Mouse (Mus musculus) forebrain, embryonic 12.5 days (tissue): ENCODE data around the gene Sox5. TPM values are rescaled to one million over a fixed set of nuclear protein-coding genes. Genes with fewer than 3 reads are reported as not detected.
"Not testable (repeated sequence)": the region's sequence is repeated elsewhere in the genome, so short reads cannot be mapped to it uniquely, and the experiment has no call there.

ENCODE experiments used
- ATAC-seq: fragments of 200-750 bp; cut with Nextera tagmentation; 2 replicates; pipeline ENCODE4 v1.8.0; 2017; ENCODE audit warnings: moderate TSS enrichment; ENCODE audit not compliant: low FRiP score
- H3K27ac ChIP-seq: fragments of 300-500 bp; sonication (generic); 2 replicates; pipeline ENCODE4 v1.5.1; 2016; ENCODE audit warnings: mild to moderate bottlenecking
- H3K27me3 ChIP-seq: fragments of 300-500 bp; sonication (generic); 2 replicates; pipeline ENCODE4 v1.6.1; 2016; ENCODE audit warnings: mild to moderate bottlenecking
- H3K36me3 ChIP-seq: fragments of 300-500 bp; sonication (generic); replicated peaks from 2 replicates; pipeline ENCODE4 v1.6.1; 2016; ENCODE audit warnings: mild to moderate bottlenecking
- H3K4me1 ChIP-seq: fragments of 300-500 bp; sonication (generic); 2 replicates; pipeline ENCODE4 v1.6.1; 2016
- H3K4me2 ChIP-seq: fragments of 300-500 bp; sonication (generic); 2 replicates; pipeline ENCODE4 v1.6.1; 2016; ENCODE audit warnings: mild to moderate bottlenecking, moderate library complexity
- H3K4me3 ChIP-seq: fragments of 300-500 bp; sonication (generic); replicated peaks from 2 replicates; pipeline ENCODE4 v1.5.1; 2016; ENCODE audit warnings: mild to moderate bottlenecking
- H3K9ac ChIP-seq: fragments of 300-500 bp; sonication (generic); 2 replicates; pipeline ENCODE4 v1.6.1; 2016; ENCODE audit warnings: mild to moderate bottlenecking
- H3K9me3 ChIP-seq: fragments of 300-500 bp; sonication (generic); 2 replicates; pipeline ENCODE4 v1.6.1; 2016
- WGBS: fragments of 180-500 bp; shearing (Covaris S2); methylation state at CpG from one replicate; pipeline ENCODE4 v1.1.7; 2016; 5-methylcytosine and 5-hydroxymethylcytosine counted together
- polyA plus RNA-seq: library from polyadenylated mRNA; unstranded; fragments of >200 nt; fragmentation: Nextera tagmentation; extraction: Ambion mirVana; gene quantifications from 2 replicates; pipeline ENCODE4 v1.2.1, GENCODE M21; 2016

Gene Sox5
- polyA plus RNA-seq, 1 experiment from 2014 or later, result 89.0 TPM

DNA sequence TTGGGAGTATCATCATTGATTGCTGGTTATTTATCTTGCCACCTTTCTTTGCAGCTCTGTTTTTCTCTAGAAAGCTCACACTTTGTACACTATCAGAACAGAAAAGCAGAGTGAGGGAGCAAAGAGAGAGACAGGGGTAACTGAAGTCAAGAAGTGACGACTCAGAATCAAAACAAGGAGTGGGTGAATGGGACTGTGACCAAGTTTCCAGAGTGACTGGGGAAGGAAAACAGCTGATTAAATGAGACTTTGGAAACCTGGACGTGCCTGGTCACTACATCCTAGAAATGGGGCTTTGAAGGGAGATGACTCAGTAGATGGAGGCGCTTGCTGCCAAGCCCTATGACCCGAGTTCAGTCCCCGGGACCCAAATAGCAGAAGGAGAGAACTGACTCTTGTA, 483.9 kb downstream of the Sox5 start:
- Histone ChIP-seq H3K4me2 (no peak overlapping the region), H3K27ac (no peak overlapping the region), H3K36me3 (no peaks in the 10 kb centered on the region), H3K4me1 (peaks cover 10% of the 10 kb centered on the region), H3K9ac (no peak overlapping the region), H3K9me3 (peaks cover 3% of the 10 kb centered on the region; the same call in 1 of the 2 replicates), H3K4me3 (no peak overlapping the region), H3K27me3 (no peaks in the 10 kb centered on the region)
- ATAC-seq, result no peak
- 93% methylated on average over 5 of the region's 5 CpGs for WGBS

DNA sequence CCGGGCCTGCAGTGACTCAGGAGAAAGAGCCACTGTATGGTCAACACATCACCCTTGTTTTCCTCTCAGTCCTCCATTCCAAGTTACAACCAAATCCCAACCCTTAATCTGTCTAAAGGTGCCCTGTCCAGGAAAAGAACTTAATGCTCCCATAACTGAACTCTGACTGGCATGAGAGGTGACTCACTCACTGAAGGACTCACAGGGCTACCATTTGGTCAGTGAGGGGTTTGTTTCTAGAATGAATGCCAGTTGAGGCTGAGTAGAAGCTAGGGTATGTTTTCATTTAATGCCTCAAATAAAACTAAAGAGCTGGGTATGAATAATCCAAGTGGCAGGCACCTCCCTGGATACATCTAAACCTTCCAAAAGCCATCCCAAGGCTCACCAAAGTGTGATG, 484.6 kb downstream of the Sox5 start:
- peaks cover 10% of the 10 kb centered on the region for H3K4me1 ChIP-seq
- H3K4me3 ChIP-seq, result no peak overlapping the region
- ATAC-seq, result no peak
- no peaks in the 10 kb centered on the region for H3K36me3 ChIP-seq
- peaks cover 3% of the 10 kb centered on the region; the same call in 1 of the 2 replicates for H3K9me3 ChIP-seq
- H3K4me2 ChIP-seq, result no peak overlapping the region
- H3K9ac ChIP-seq, result no peak overlapping the region
- H3K27me3 ChIP-seq, result no peaks in the 10 kb centered on the region
- WGBS, result 93% methylated on average over 1 of the region's 1 CpGs
- H3K27ac ChIP-seq, result no peak overlapping the region

DNA sequence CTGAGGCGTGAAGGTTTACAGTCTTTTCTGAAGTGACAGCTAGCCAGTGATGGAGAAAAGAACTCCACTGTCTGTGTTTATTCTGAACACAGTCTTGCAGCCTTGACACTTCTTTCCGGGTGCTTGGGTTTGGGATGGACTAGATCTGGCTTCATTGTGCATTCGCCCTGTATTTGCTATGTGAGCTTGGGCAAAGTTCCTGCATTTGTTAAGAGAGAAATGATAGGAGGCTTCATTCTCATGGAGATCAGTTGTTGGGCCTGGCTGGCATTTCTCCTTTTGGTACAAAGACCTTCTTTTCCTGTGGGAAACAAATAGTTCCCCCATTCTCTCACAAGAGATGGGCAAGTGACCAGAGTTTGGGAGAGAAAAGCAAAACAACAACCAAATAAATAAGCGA, 490.3 kb downstream of the Sox5 start:
- Histone ChIP-seq H3K9me3 (peaks cover 3% of the 10 kb centered on the region; the same call in 1 of the 2 replicates), H3K4me1 (0 out of 2 replicates have a peak, but pooled peaks cover 3% of the 10 kb centered on the region), H3K4me2 (no peak overlapping the region), H3K9ac (no peak overlapping the region), H3K27ac (no peak overlapping the region), H3K4me3 (no peak overlapping the region), H3K27me3 (no peaks in the 10 kb centered on the region), H3K36me3 (no peaks in the 10 kb centered on the region)
- ATAC-seq, result no peak
- 92% methylated on average over 4 of the region's 4 CpGs for WGBS

DNA sequence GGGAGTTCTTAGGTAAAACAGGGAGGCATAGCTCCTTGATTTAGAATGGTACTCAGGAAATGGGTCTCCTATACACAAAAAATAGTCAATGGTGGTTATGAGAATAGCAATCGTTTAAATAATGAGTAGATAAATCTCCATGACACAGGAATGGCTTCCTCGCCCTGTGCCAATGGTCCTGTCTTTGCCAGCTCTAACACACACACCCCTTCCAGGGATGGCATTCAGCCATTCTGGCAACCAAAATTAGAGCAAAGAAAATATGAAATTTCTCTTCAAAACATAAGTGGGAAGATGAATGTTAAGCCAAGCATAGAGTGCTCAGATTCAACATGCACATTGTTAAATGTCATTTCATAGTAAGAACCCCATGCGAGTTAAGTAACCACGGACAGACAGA, 495.7 kb downstream of the Sox5 start:
- H3K4me2 ChIP-seq, result no peak overlapping the region
- H3K4me3 ChIP-seq, result no peak overlapping the region
- H3K9ac ChIP-seq, result no peak overlapping the region
- H3K9me3 ChIP-seq, result no peaks in the 10 kb centered on the region
- no peaks in the 10 kb centered on the region for H3K27me3 ChIP-seq
- no peak for ATAC-seq
- 0 out of 2 replicates have a peak, but pooled peaks cover 7% of the 10 kb centered on the region for H3K4me1 ChIP-seq
- no peaks in the 10 kb centered on the region for H3K36me3 ChIP-seq
- WGBS, result 83% methylated on average over 4 of the region's 4 CpGs
- no peak overlapping the region for H3K27ac ChIP-seq

DNA sequence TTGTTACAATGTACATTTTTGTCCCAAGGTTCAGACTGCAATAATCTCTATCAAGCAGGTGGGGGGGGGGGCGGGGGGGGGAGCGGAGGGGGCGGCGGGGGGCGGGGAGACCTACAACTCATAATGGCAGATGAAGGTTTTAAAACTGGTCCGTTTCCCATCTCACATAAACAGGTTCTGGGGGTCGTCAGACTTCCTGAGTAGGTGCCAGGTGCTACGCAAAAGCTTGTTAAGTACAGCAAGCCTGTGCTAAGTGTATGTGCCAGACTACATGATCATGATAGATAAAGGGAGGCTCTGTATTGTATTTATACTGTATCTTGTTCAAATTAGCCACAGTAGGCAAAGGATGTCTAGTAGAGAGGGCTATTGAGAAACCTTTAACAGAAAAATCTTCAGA, 498.6 kb downstream of the Sox5 start:
- no peaks in the 10 kb centered on the region for H3K27me3 ChIP-seq
- H3K27ac ChIP-seq, result no peak overlapping the region
- H3K4me1 ChIP-seq, result 0 out of 2 replicates have a peak, but pooled peaks cover 4% of the 10 kb centered on the region
- no peak overlapping the region for H3K4me3 ChIP-seq
- no peaks in the 10 kb centered on the region for H3K9me3 ChIP-seq
- no peaks in the 10 kb centered on the region for H3K36me3 ChIP-seq
- no peak overlapping the region for H3K4me2 ChIP-seq
- H3K9ac ChIP-seq, result no peak overlapping the region
- ATAC-seq, result no peak
- WGBS, result 85% methylated on average over 5 of the region's 8 CpGs

DNA sequence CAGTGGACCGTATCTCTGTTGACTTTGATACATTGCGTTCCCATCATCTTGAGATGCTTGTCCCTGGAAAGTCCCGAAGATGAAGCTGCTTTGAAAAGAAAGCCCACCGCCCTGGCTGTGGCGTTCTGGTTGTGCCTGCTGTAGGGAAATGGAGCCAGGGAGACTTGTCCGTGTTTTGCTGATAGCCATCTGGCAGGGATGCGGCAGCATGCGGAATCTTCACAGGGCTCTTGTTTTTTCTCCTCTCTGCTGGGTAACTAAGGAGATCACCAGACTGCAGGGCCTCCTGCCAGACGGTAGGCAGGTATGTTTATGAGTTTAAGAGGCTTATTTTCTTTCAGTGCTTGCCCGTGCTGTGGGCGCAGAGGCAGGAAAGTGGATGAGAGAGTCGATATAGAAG, 499.0 kb downstream of the Sox5 start:
- H3K9ac ChIP-seq, result no peak overlapping the region
- no peak overlapping the region for H3K4me2 ChIP-seq
- H3K27me3 ChIP-seq, result no peaks in the 10 kb centered on the region
- 86% methylated on average over 12 of the region's 12 CpGs for WGBS
- no peak overlapping the region for H3K27ac ChIP-seq
- H3K9me3 ChIP-seq, result no peaks in the 10 kb centered on the region
- H3K4me3 ChIP-seq, result no peak overlapping the region
- 0 out of 2 replicates have a peak, but pooled peaks cover 4% of the 10 kb centered on the region for H3K4me1 ChIP-seq
- no peaks in the 10 kb centered on the region for H3K36me3 ChIP-seq
- no peak for ATAC-seq

DNA sequence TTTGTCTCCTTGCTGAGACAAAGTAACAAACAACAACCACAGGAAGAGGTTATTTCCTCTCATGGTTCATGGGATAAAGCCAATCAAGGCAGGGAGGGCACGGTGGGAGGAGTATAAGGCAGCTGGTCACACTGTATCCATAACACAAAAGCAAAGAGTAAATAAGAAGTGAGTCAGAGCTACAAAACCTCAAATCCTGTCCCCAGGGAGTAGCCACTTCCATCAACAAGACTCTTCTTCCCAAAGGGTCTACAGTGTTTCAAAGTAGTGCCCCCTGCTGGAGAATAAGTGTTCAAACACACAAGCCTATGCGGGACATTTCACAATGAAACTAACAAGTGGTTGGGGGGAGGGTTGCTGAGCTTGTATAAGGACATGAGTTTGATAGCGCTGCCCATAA, 500.1 kb downstream of the Sox5 start:
- WGBS, result 99% methylated on average over 3 of the region's 3 CpGs
- H3K4me2 ChIP-seq, result no peak overlapping the region
- 0 out of 2 replicates have a peak, but pooled peaks cover 4% of the 10 kb centered on the region for H3K4me1 ChIP-seq
- H3K36me3 ChIP-seq, result no peaks in the 10 kb centered on the region
- H3K4me3 ChIP-seq, result no peak overlapping the region
- no peak overlapping the region for H3K9ac ChIP-seq
- no peaks in the 10 kb centered on the region for H3K9me3 ChIP-seq
- no peak for ATAC-seq
- no peak overlapping the region for H3K27ac ChIP-seq
- H3K27me3 ChIP-seq, result no peaks in the 10 kb centered on the region

DNA sequence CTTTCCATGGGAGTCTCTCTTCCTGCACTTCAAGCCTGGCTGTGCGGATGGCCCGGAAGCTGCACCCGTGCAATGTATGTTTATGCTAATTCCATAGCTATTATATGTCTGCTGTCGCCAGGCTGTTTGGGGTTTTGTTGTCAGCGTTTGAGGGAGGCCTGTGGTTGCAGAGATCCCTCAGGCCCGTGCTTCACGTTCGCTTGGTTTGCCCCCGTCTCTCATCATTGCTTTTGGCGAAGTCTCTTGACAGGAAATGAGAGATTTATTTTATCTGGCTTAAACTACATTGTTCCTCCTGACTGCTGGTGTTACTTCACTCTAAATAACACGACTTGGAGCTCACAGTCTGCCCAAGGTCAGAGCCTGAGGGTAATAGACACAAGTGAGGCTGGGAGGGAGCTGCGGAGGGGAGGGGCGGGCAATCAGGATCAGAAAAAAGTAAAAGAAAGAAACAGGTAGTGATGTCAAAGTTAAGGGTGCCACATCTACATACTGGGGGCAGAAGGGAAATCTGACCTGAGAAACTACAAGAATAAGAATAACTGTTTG, 503.2 kb downstream of the Sox5 start:
- Histone ChIP-seq H3K4me1 (peaks cover 2% of the 10 kb centered on the region), H3K27ac (no peak overlapping the region)

DNA sequence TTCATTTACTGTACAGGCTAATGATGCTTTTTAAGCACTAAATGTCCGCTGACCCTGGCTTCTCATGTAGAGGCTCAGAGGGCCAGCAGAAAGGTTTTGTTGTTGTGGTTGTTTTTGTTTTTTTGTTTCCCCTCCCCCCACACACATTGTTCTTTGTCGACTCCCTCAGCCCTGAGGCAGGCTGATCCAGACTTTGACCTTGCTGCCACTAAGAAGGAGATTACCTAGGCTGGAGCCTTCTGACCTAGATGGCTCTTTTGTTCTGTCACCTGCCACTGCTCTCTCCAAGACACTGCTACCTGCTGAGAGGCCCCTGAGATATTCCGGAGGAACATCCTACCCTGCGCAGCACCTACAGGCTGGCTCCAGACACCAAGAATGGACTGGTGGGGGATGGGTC, 508.4 kb downstream of the Sox5 start:
- H3K36me3 ChIP-seq, H3K4me2 ChIP-seq, H3K4me3 ChIP-seq, H3K27me3 ChIP-seq, H3K9me3 ChIP-seq, ATAC-seq, H3K9ac ChIP-seq, H3K27ac ChIP-seq, H3K4me1 ChIP-seq: not testable (repeated sequence)
- 10% methylated on average over 4 of the region's 4 CpGs for WGBS

More for the DNA sequence above, 503.2 kb downstream of the Sox5 start:
- no peak overlapping the region for H3K4me3 ChIP-seq
- no peaks in the 10 kb centered on the region for H3K27me3 ChIP-seq
- H3K4me2 ChIP-seq, result no peak overlapping the region
- no peaks in the 10 kb centered on the region for H3K9me3 ChIP-seq
- no peaks in the 10 kb centered on the region for H3K36me3 ChIP-seq
- no peak overlapping the region for H3K9ac ChIP-seq
- ATAC-seq, result no peak
- WGBS, result 73% methylated on average over 13 of the region's 13 CpGs

DNA sequence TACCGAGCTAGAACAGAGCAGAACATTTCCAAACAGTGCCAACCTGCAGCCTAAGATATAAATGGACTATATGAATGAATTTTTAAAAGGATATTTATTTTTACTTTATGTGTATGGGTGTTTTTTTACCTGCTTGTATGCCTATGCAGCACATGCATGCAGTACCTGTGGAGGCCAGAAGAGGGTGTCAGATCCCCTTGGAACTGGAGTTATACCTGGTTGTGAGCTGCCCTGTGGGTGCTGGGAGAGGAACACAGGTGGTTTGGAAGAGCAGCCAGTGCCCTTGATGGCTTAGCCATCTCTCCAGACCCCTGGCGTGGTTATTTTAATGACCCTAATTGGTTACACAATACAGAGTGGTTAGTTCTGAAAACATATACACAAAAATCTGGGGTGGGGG, 510.5 kb downstream of the Sox5 start:
- Histone ChIP-seq H3K4me3 (no peak overlapping the region), H3K36me3 (no peaks in the 10 kb centered on the region), H3K27me3 (no peaks in the 10 kb centered on the region), H3K9me3 (no peaks in the 10 kb centered on the region; the same call in 1 of the 2 replicates), H3K4me1 (peaks cover 9% of the 10 kb centered on the region), H3K4me2 (no peak overlapping the region), H3K9ac (no peak overlapping the region), H3K27ac (no peak overlapping the region)
- no peak for ATAC-seq
- WGBS, result 88% methylated on average over 2 of the region's 2 CpGs

DNA sequence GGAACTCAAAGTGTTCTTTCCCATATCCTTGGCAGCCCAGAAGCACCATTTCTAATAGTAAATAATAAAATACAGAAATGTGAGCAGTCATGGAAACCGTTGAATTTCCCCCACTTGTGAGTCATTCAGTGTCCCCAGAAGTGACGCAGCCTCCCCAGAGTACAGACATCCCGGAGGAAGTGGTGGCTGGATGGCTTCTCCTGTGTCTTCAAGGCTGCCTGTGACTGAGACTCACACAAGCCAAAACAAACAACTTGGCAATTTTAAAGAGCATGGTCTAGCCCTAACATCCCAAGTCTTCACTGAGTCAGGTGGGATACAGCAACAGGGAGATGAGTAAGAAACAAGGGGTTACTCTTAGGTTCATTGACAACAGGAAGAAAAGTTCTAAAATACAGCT, 511.5 kb downstream of the Sox5 start:
- Histone ChIP-seq H3K9me3 (no peaks in the 10 kb centered on the region; the same call in 1 of the 2 replicates), H3K27ac (no peak overlapping the region), H3K36me3 (no peaks in the 10 kb centered on the region), H3K27me3 (no peaks in the 10 kb centered on the region), H3K4me3 (no peak overlapping the region), H3K4me1 (peaks cover 9% of the 10 kb centered on the region), H3K9ac (no peak overlapping the region), H3K4me2 (no peak overlapping the region)
- WGBS, result 90% methylated on average over 3 of the region's 3 CpGs
- no peak for ATAC-seq

DNA sequence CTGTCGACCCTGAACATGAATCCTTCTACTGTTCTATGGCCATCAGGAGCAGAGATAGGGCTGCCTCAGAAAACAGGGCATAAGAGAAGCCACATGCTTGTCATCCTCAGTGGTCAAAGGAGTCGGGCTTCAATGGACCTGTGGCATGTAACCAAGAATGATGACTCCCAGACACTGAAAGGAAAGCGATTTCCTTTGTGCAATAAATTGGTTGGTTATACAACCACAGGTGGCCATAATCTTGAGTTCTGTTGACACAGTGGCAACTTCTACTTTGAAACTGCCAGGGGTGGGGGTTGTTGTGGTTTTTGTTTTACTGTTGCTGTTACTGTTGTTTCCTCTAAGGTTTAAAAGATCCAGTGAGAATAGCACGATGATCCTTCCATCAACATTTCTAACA, 512.1 kb downstream of the Sox5 start:
- no peak overlapping the region for H3K4me2 ChIP-seq
- no peaks in the 10 kb centered on the region; the same call in 1 of the 2 replicates for H3K9me3 ChIP-seq
- ATAC-seq, result no peak
- H3K27me3 ChIP-seq, result no peaks in the 10 kb centered on the region
- H3K27ac ChIP-seq, result no peak overlapping the region
- H3K4me3 ChIP-seq, result no peak overlapping the region
- H3K4me1 ChIP-seq, result peaks cover 12% of the 10 kb centered on the region
- H3K36me3 ChIP-seq, result no peaks in the 10 kb centered on the region
- no peak overlapping the region for H3K9ac ChIP-seq
- WGBS, result 83% methylated on average over 4 of the region's 4 CpGs

DNA sequence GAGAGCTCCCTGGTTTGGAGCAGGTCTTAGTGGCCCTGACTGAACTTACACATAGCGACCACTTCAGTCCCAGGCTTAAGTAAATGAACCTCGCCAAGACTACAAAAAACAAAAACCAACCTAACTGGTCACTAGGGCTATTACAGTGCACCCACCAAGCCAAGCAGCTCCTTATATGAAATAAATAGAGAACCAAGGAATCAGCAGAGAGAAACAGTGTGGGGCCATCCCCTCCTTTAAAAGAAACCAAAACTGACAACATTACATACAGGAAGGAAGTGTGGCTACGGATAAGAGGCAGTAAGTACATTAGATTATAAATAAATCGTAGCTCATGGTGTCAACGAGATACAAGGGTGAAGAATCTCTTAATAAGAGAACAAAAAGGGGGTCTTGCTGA, 516.0 kb downstream of the Sox5 start:
- no peaks in the 10 kb centered on the region for H3K36me3 ChIP-seq
- H3K9me3 ChIP-seq, result no peaks in the 10 kb centered on the region
- ATAC-seq, result no peak
- H3K4me1 ChIP-seq, result peaks cover 9% of the 10 kb centered on the region
- H3K4me2 ChIP-seq, result no peak overlapping the region
- no peak overlapping the region for H3K27ac ChIP-seq
- no peak overlapping the region for H3K4me3 ChIP-seq
- H3K27me3 ChIP-seq, result no peaks in the 10 kb centered on the region
- WGBS, result 90% methylated on average over 5 of the region's 5 CpGs
- no peak overlapping the region for H3K9ac ChIP-seq
